Mouse (Mus musculus) hindbrain, embryonic 10.5 days (tissue): ENCODE measurements at regions not wholly inside any gene's neighbourhood (a gene's known extent, or its start where the extent isn't known, plus 50 kb on each side); places are given as distances from the start of the nearest gene placed in this dataset.
A peak's percentile ranks its signal among the peaks of the same experiment; 100 is the strongest.

Experiments
- DNase-seq: peaks from one replicate; pipeline ENCODE4 v3.0.0-alpha.2; 2017; ENCODE audit warnings: low spot score
- H3K27ac ChIP-seq: fragments of 300-500 bp; sonication (generic); 2 replicates; pipeline ENCODE4 v1.5.1; 2016; ENCODE audit warnings: mild to moderate bottlenecking, moderate library complexity
- H3K27me3 ChIP-seq: fragments of 300-500 bp; sonication (generic); 2 replicates; pipeline ENCODE4 v1.6.1; 2016; ENCODE audit warnings: mild to moderate bottlenecking; ENCODE audit not compliant: poor library complexity, insufficient read depth, severe bottlenecking
- H3K36me3 ChIP-seq: fragments of 300-500 bp; sonication (generic); 2 replicates; pipeline ENCODE4 v1.6.1; 2016; ENCODE audit warnings: mild to moderate bottlenecking, moderate library complexity
- H3K4me1 ChIP-seq: fragments of 300-500 bp; sonication (generic); replicated peaks from 2 replicates; pipeline ENCODE4 v1.6.1; 2016; ENCODE audit warnings: mild to moderate bottlenecking
- H3K4me3 ChIP-seq: fragments of 300-500 bp; sonication (generic); 2 replicates; pipeline ENCODE4 v1.5.1; 2016; ENCODE audit warnings: mild to moderate bottlenecking, moderate library complexity
- H3K9me3 ChIP-seq: fragments of 300-500 bp; sonication (generic); 2 replicates; pipeline ENCODE4 v1.6.1; 2016; ENCODE audit warnings: mild to moderate bottlenecking, moderate library complexity
- WGBS: fragments of 180-500 bp; shearing (Covaris S2); methylation state at CpG from one replicate; pipeline ENCODE4 v1.1.7; 2016; 5-methylcytosine and 5-hydroxymethylcytosine counted together

DNA sequence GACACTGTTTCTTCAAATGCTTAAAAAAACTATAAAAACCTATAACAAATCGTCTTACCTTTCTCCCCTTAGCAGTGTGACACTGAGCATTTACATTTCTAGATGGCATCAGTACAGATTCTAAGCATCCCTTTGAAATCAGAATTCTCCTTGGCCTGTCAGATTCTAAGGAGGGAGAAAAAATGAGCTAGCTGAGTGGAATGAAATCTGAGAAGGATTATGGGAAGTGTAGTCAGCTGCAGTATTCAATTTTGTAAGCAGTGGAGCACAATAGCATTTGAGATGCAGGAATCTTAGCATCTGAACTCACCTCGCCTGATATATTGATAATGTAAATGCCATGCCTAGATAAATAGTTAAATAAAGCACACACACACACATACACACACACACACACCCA is 240.4 kb upstream of the C030005K15Rik start:
- no peaks in the 10 kb centered on the region for H3K27me3 ChIP-seq
- 80% methylated on average over 2 of the region's 2 CpGs for WGBS
- DNase-seq, result no peak

GRCm38 (mm10) chr10:98007037-98007436 is 280.5 kb upstream of the C030005K15Rik start:
- H3K4me1 ChIP-seq, result peaks cover 9% of the 10 kb centered on the region; the same call in 1 of the 2 replicates
- no peaks in the 10 kb centered on the region for H3K9me3 ChIP-seq
- H3K4me3 ChIP-seq, result no peak overlapping the region
- no peaks in the 10 kb centered on the region for H3K36me3 ChIP-seq
- 59% methylated on average over 4 of the region's 4 CpGs for WGBS
- H3K27me3 ChIP-seq, result no peaks in the 10 kb centered on the region
- DNase-seq, result no peak
- no peak overlapping the region for H3K27ac ChIP-seq

More for the DNA sequence above, 240.4 kb upstream of the C030005K15Rik start:
- Histone ChIP-seq H3K4me3 (no peak overlapping the region), H3K27ac (no peak overlapping the region), H3K9me3 (no peaks in the 10 kb centered on the region), H3K4me1 (no peaks in the 10 kb centered on the region), H3K36me3 (no peaks in the 10 kb centered on the region)

DNA sequence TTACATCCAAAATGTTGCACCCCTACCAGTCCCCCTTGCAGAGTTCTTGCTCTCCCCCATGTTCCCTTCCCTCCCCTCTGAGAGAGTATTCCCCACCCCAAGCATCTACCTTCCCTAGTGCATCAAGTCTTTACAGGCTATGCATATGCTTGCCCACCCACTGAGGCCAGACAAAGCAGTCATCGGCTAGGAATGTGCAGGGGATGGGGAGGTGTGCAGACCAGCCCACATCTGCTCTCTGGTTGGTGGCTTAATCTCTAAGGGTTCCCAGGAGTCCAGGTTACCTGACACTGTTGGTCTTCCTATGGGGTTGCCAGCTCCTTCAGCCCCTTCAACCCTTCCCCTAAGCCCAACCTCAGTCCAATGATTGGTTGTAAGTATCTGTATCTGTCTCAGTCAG is 281.8 kb upstream of the C030005K15Rik start:
- 5% methylated on average over 1 of the region's 1 CpGs for WGBS
- peak; percentile 16 for DNase-seq
- Histone ChIP-seq H3K4me3 (no peak overlapping the region), H3K9me3 (no peaks in the 10 kb centered on the region), H3K27me3 (no peaks in the 10 kb centered on the region), H3K27ac (0 out of 2 replicates have a peak overlapping the region, but pooled peaks have one; percentile 1), H3K36me3 (no peaks in the 10 kb centered on the region), H3K4me1 (peaks cover 9% of the 10 kb centered on the region; the same call in 1 of the 2 replicates)

- peaks cover 4% of the 10 kb centered on the region; the same call in 1 of the 2 replicates for H3K4me1 ChIP-seq
- no peaks in the 10 kb centered on the region for H3K9me3 ChIP-seq
- no peaks in the 10 kb centered on the region for H3K27me3 ChIP-seq
- no peak overlapping the region for H3K4me3 ChIP-seq
- DNase-seq, result no peak
- H3K36me3 ChIP-seq, result no peaks in the 10 kb centered on the region
- H3K27ac ChIP-seq, result no peak overlapping the region
- WGBS, result 86% methylated on average over 2 of the region's 2 CpGs
Measured at GRCm38 (mm10) chr10:98012916-98013315, 286.4 kb upstream of the C030005K15Rik start.

- H3K27ac ChIP-seq, result no peak overlapping the region
- WGBS, result 82% methylated on average over 10 of the region's 10 CpGs
- H3K36me3 ChIP-seq, result no peaks in the 10 kb centered on the region
- DNase-seq, result no peak
- H3K27me3 ChIP-seq, result no peaks in the 10 kb centered on the region
- no peak overlapping the region for H3K4me3 ChIP-seq
- no peaks in the 10 kb centered on the region for H3K9me3 ChIP-seq
- no peaks in the 10 kb centered on the region for H3K4me1 ChIP-seq
Measured at GRCm38 (mm10) chr10:98014985-98015902, 288.7 kb upstream of the C030005K15Rik start.

DNA sequence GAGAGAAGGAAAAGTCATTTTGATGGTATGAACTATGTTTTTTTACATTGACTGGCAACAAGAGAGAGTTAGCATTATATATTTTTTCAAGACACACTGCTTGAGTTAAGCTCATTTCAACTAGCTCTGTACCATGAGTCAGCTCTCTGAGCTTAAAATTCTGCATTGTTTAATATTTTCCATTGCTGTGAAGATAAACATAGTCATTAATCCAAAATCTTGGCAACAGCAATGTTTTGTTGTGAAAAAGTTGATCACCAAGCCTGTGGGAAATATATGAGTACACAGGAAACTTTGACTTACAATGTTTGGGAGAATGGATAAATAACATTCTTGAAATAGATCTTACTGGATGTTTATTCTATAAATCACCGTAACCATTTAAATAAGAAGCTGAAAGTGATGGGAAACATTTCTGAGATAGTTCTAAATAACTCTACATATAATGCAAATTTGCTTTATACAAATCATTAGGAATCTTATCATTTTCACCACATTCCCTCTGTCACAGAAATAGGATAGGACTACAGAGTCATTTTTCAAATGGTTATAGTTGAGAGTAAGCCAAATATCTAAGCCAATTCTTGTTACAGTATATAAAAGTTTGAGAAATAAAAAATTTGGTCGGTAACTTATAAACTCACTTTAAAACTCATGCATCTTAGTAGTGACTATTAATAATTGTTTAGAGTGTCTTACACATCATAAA is 290.2 kb upstream of the C030005K15Rik start:
- 96% methylated on average over 2 of the region's 2 CpGs for WGBS
- DNase-seq, result no peak
- Histone ChIP-seq H3K27ac (no peak overlapping the region), H3K9me3 (no peaks in the 10 kb centered on the region), H3K4me1 (no peaks in the 10 kb centered on the region), H3K4me3 (no peak overlapping the region), H3K36me3 (no peaks in the 10 kb centered on the region), H3K27me3 (no peaks in the 10 kb centered on the region)

DNA sequence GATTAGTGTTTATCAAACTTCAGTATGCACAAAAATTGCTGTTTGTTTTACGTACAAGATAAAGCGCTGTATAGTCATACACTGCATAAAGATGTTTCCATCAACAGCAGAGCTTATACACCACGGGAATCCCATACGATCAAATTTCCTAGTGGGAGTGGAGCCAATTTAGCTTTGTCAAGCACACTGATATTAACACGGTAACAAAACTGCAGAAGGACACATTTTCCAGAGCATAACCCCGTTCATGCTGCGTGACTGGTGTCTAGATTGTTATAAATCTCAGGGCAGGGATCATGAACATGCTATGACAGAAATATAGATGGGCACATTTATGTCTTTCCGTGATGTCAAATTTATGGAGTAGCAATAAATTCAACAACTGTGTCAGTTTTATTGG is 302.6 kb upstream of the C030005K15Rik start:
- no peaks in the 10 kb centered on the region for H3K9me3 ChIP-seq
- H3K4me3 ChIP-seq, result no peak overlapping the region
- no peak for DNase-seq
- H3K36me3 ChIP-seq, result no peaks in the 10 kb centered on the region
- H3K4me1 ChIP-seq, result no peaks in the 10 kb centered on the region
- 88% methylated on average over 8 of the region's 8 CpGs for WGBS
- H3K27ac ChIP-seq, result no peak overlapping the region
- H3K27me3 ChIP-seq, result no peaks in the 10 kb centered on the region

DNA sequence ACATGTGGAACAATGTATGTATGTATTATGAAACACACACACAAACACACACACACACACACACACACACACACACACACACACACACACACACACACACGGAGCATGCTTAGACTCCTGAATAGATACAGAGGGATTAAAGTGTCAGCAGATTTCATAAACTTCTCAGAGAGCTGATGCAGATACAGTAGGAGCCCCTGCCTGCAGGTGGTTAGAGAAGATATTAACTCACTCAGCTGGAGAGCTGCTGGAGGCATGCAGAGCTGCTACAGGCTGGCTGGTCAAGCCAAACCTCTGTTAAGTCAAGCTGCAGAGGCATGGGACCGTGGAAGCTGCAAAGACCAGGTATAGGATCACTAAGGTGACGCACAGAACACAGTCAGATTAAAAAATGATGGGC is 303.1 kb upstream of the C030005K15Rik start:
- DNase-seq, result no peak
- Histone ChIP-seq H3K36me3 (no peaks in the 10 kb centered on the region), H3K4me3 (no peak overlapping the region), H3K27me3 (no peaks in the 10 kb centered on the region), H3K9me3 (no peaks in the 10 kb centered on the region), H3K27ac (no peak overlapping the region), H3K4me1 (no peaks in the 10 kb centered on the region)
- WGBS, result 67% methylated on average over 3 of the region's 3 CpGs

GRCm38 (mm10) chr10:98032661-98033060 is 306.1 kb upstream of the C030005K15Rik start:
- Histone ChIP-seq H3K4me3 (no peak overlapping the region), H3K36me3 (no peaks in the 10 kb centered on the region), H3K9me3 (no peaks in the 10 kb centered on the region), H3K27me3 (no peaks in the 10 kb centered on the region), H3K4me1 (no peaks in the 10 kb centered on the region), H3K27ac (no peak overlapping the region)
- DNase-seq, result no peak
- 93% methylated on average over 1 of the region's 1 CpGs for WGBS

DNA sequence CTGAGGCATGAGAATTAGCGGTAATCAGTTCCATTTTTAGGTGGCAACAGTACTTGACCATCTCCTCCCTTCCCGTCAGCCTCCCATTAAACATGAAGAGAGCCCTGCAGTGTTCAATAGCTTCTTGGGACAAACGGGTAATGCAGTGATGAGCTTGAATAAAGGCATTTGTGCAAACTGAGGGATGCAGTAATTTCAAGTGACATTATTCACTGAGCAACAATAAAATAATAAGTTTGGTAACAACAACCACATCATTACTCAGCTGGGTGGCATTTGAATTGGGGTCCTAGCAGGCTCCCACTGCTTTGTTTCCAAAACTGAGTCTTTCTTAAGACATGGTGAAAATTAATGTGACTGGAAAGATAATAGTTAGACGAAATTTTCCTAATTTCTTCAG is 315.2 kb upstream of the C030005K15Rik start:
- Histone ChIP-seq H3K27me3 (no peaks in the 10 kb centered on the region), H3K4me1 (no peaks in the 10 kb centered on the region), H3K36me3 (no peaks in the 10 kb centered on the region), H3K9me3 (no peaks in the 10 kb centered on the region), H3K27ac (no peak overlapping the region), H3K4me3 (no peak overlapping the region)
- no peak for DNase-seq
- WGBS, result 58% methylated on average over 4 of the region's 4 CpGs

- Histone ChIP-seq H3K4me1 (no peaks in the 10 kb centered on the region), H3K27ac (no peak overlapping the region), H3K27me3 (no peaks in the 10 kb centered on the region), H3K9me3 (no peaks in the 10 kb centered on the region), H3K36me3 (no peaks in the 10 kb centered on the region), H3K4me3 (no peak overlapping the region)
- DNase-seq, result no peak
- WGBS, result 86% methylated on average over 2 of the region's 2 CpGs
Measured at GRCm38 (mm10) chr10:98043873-98044272, 317.3 kb upstream of the C030005K15Rik start.

DNA sequence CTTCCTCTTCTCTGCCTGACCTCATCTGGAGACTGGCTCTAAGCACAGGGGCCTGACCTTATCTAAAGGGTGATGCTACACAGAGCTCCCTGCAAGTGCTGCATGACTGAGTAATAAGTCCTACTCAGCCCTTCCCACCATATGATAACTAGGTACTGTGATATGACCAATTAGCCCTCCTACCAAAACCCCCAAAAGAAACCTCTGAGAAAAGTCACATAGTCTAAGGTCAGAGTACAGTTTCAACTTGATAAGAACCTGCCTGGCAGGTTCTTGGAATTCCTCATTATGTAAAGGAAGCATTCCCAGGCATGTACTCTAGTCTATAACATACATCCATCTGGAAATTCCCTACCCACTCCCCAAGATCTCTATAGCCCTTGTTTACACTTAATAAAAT is 318.0 kb upstream of the C030005K15Rik start:
- no peak overlapping the region for H3K4me3 ChIP-seq
- no peak overlapping the region for H3K27ac ChIP-seq
- H3K9me3 ChIP-seq, result no peaks in the 10 kb centered on the region
- no peaks in the 10 kb centered on the region for H3K27me3 ChIP-seq
- H3K4me1 ChIP-seq, result no peaks in the 10 kb centered on the region
- no peak for DNase-seq
- no peaks in the 10 kb centered on the region for H3K36me3 ChIP-seq

- no peaks in the 10 kb centered on the region for H3K4me1 ChIP-seq
- no peaks in the 10 kb centered on the region for H3K36me3 ChIP-seq
- H3K4me3 ChIP-seq, result no peak overlapping the region
- WGBS, result 89% methylated on average over 2 of the region's 2 CpGs
- H3K27me3 ChIP-seq, result no peaks in the 10 kb centered on the region
- no peak overlapping the region for H3K27ac ChIP-seq
- DNase-seq, result no peak
- no peaks in the 10 kb centered on the region for H3K9me3 ChIP-seq
Measured at GRCm38 (mm10) chr10:98073432-98073831, 346.9 kb upstream of the C030005K15Rik start.
